Mouse (Mus musculus) lung, postnatal 0 days (tissue): ENCODE results near the gene Slc44a1.

Experiments
- CTCF ChIP-seq: IDR thresholded peaks from 2 replicates; pipeline ENCODE4 v1.5.1; 2016; ENCODE audit warnings: antibody characterized with exemption, mild to moderate bottlenecking
- EP300 ChIP-seq: IDR thresholded peaks from 2 replicates; pipeline ENCODE4 v1.6.1; 2016; ENCODE audit warnings: antibody characterized with exemption, mild to moderate bottlenecking, control low read depth

DNA sequence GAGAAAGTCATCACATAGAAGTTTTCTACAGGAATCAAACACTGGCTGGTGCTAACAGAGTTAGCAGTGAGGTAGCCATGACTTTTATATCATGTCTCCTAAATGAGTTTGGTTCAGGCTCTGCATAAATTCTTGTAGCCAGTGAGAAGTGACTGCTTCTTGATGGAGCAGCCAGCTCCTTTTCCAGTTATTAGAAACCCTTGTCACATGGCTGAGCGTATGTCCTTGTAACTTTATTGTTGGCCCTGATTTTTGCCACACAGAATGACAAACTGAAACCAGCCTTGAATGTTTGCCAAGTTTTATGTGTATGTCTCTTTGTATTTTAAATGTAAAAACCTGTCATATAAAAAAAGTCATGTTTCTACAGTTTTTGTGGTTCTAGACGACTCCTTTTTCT is 15.7 kb downstream of the Slc44a1 start:
- TF ChIP-seq CTCF: no peak
- TF ChIP-seq EP300: no peak
